Mouse (Mus musculus) embryo, embryonic 11.5 days (tissue): ENCODE measurements at regions not wholly inside any gene's neighbourhood (a gene's known extent, or its start where the extent isn't known, plus 50 kb on each side); places are given as distances from the start of the nearest gene placed in this dataset.

Experiments used
- DNase-seq: peaks from one replicate; pipeline ENCODE4 v3.0.0-alpha.2; 2012; ENCODE audit warnings: low read depth, low spot score

- no peak for DNase-seq
Observed at GRCm38 (mm10) chr2:148507523-148507922, 64.2 kb upstream of the Cd93 start.

GRCm38 (mm10) chr2:148506966-148507365 is 63.6 kb upstream of the Cd93 start:
- no peak for DNase-seq

- no peak for DNase-seq
Observed at GRCm38 (mm10) chr2:148505651-148506050, 62.3 kb upstream of the Cd93 start.

- no peak for DNase-seq
Observed at GRCm38 (mm10) chr2:148503143-148503854, 59.9 kb upstream of the Cd93 start.

- DNase-seq = no peak
Observed at GRCm38 (mm10) chr2:148502321-148502720, 59.0 kb upstream of the Cd93 start.

- no peak for DNase-seq
Observed at GRCm38 (mm10) chr2:148500235-148500936, 57.0 kb upstream of the Cd93 start.

GRCm38 (mm10) chr2:148497452-148498302 is 54.3 kb upstream of the Cd93 start:
- DNase-seq = no peak

- DNase-seq = no peak
Observed at GRCm38 (mm10) chr2:148496151-148497040, 53.0 kb upstream of the Cd93 start.

- DNase-seq = no peak
Observed at GRCm38 (mm10) chr2:148495485-148495884, 52.1 kb upstream of the Cd93 start.

- no peak for DNase-seq
Observed at GRCm38 (mm10) chr2:148493281-148493680, 49.9 kb upstream of the Cd93 start.
